Mouse (Mus musculus) forebrain, embryonic 11.5 days (tissue): ENCODE results near the gene Epb41l3. TPM values are rescaled to one million over a fixed set of nuclear protein-coding genes. Genes with fewer than 3 reads are reported as not detected.

ENCODE experiments used
- ATAC-seq: fragments of 200-750 bp; cut with Nextera tagmentation; replicated peaks from 2 replicates; pipeline ENCODE4 v1.8.0; 2017; ENCODE audit warnings: moderate TSS enrichment; ENCODE audit not compliant: low FRiP score
- DNase-seq: peaks from one replicate; pipeline ENCODE4 v3.0.0-alpha.2; 2017; ENCODE audit warnings: low spot score
- H3K27ac ChIP-seq: fragments of 300-500 bp; sonication (generic); 2 replicates; pipeline ENCODE4 v1.5.1; 2014; ENCODE audit warnings: low read depth, low read length
- H3K27me3 ChIP-seq: fragments of 300-500 bp; sonication (generic); 2 replicates; pipeline ENCODE4 v1.6.1; 2014; ENCODE audit warnings: mild to moderate bottlenecking, low read length, mixed read lengths; ENCODE audit not compliant: control insufficient read depth, insufficient read depth
- H3K36me3 ChIP-seq: fragments of 300-500 bp; sonication (generic); 2 replicates; pipeline ENCODE4 v1.6.1; 2014; ENCODE audit warnings: mild to moderate bottlenecking, low read length, moderate library complexity, mixed read lengths; ENCODE audit not compliant: control insufficient read depth, insufficient read depth
- H3K4me1 ChIP-seq: fragments of 300-500 bp; sonication (generic); replicated peaks from 2 replicates; pipeline ENCODE4 v1.6.1; 2014; ENCODE audit warnings: low read length, mixed read lengths; ENCODE audit not compliant: control insufficient read depth, insufficient read depth
- H3K4me2 ChIP-seq: fragments of 300-500 bp; sonication (generic); 2 replicates; pipeline ENCODE4 v1.6.1; 2014; ENCODE audit warnings: low read depth, mild to moderate bottlenecking, low read length, moderate library complexity, mixed read lengths; ENCODE audit not compliant: severe bottlenecking
- H3K4me3 ChIP-seq: fragments of 300-500 bp; sonication (generic); 2 replicates; pipeline ENCODE4 v1.5.1; 2014; ENCODE audit warnings: low read depth, low read length
- H3K9ac ChIP-seq: fragments of 300-500 bp; sonication (generic); 2 replicates; pipeline ENCODE4 v1.6.1; 2014; ENCODE audit warnings: low read length
- H3K9me3 ChIP-seq: fragments of 300-500 bp; sonication (generic); 2 replicates; pipeline ENCODE4 v1.6.1; 2016; ENCODE audit warnings: low read length, mixed read lengths; ENCODE audit not compliant: control insufficient read depth
- WGBS: fragments of 180-500 bp; shearing (Covaris S2); extraction: QIAGEN DNeasy Blood & Tissue Kit; methylation state at CpG from one replicate; pipeline ENCODE4 v1.1.7; 2014; 5-methylcytosine and 5-hydroxymethylcytosine counted together
- polyA plus RNA-seq: library from polyadenylated mRNA; unstranded; fragments of >200 nt; fragmentation: Nextera tagmentation; extraction: Ambion mirVana; gene quantifications from 2 replicates; pipeline ENCODE4 v1.2.1, GENCODE M21; 2014

The Epb41l3 gene
- polyA plus RNA-seq, 1 experiment from 2014 or later: 78.4 TPM

DNA sequence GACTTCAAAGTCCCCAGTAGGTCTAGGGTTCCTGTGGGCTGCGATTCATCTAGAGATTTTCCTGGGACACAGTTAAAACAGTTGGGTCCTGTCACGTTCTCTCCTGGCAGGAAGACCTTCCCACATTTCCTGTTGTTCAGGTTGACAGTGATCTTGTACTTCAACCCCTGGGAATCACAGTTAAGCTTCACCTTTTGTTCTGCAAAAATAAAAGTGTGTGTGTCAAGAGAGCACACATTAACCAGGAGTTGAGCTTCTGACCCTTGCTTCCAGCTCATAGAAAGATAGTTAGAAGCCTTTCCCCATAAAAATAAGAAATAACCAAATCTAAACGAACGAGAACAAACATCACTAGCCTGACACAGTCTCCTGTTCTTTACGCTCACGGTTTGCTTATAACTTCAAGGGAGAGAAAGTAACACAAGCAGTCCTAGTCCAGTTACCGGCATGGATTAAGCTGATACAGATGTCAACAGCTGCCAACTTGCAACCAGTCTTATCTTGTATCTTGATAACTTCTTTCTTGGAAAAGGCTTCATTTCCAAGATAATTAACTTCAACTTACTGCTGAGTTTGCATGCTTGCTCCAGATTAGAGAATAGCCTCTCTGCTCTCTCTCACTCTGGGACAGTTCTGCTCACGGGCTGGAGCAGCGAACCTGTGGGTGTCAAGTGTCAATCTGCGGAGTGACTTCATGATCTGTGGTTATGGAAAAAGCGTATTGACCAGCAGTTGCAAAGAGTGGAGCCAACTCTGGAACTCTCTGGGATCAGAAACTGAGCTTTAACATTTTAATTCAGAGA is 7.3 kb upstream of the Epb41l3 start:
- H3K27me3 ChIP-seq: no peaks in the 10 kb centered on the region
- ATAC-seq (no peak), DNase-seq (no peak)
- H3K4me3 ChIP-seq: no peak overlapping the region
- no peaks in the 10 kb centered on the region for H3K4me1 ChIP-seq
- no peaks in the 10 kb centered on the region for H3K9me3 ChIP-seq
- no peak overlapping the region for H3K9ac ChIP-seq
- no peak overlapping the region for H3K27ac ChIP-seq
- H3K4me2 ChIP-seq: no peak overlapping the region
- WGBS: 79% methylated on average over 11 of the region's 11 CpGs
- H3K36me3 ChIP-seq: no peaks in the 10 kb centered on the region

DNA sequence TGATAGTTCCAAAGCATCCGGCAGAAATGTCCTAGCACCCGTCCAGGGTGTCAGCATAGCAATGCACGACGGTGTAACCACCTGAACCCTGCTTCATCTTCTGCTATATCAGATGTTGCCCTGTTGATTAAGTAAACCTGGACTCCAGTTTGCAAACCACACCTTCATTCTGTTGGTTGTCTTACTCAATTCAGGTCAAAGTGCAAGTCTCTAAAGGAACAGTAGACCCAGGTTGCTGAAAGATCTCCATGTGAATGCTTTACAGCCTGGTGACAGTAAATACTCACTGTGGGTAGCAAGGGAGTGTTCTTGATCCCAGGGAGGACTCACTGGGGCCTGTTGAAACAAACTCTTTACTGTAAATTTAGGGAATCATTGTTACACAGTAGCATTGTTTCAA is 1.4 kb upstream of the Epb41l3 start:
- peaks cover 30% of the 10 kb centered on the region; the same call in 1 of the 2 replicates for H3K27me3 ChIP-seq
- DNase-seq: no peak
- WGBS: 79% methylated on average over 4 of the region's 4 CpGs
- H3K4me3 ChIP-seq: no peak overlapping the region
- no peak overlapping the region for H3K4me2 ChIP-seq
- H3K4me1 ChIP-seq: peaks cover 2% of the 10 kb centered on the region; the same call in 1 of the 2 replicates
- no peaks in the 10 kb centered on the region for H3K36me3 ChIP-seq
- H3K9ac ChIP-seq: no peak overlapping the region
- no peak for ATAC-seq
- no peaks in the 10 kb centered on the region for H3K9me3 ChIP-seq
- no peak overlapping the region for H3K27ac ChIP-seq

DNA sequence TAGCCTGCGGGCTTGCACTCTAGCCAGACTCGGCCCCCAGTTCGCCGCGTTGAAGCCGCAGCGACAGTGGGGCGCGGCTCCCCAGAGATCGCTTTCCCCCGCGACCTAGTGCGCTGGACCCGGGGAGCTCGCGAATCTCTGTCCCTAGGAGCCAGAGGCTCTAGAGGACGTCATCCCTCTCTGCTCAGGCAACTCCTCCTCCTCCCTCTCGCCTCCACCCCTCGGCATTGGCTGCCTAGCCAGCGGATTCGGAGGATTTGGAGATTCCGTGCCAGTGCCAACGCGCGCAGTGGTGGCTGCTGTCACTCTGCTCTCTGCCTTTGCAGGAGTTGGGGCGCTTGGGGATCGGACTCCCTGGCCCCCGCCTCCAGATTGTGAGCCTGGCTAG is 749 bp downstream of the Epb41l3 start:
- Histone ChIP-seq H3K27me3 (peaks cover 30% of the 10 kb centered on the region; the same call in 1 of the 2 replicates), H3K4me1 (peaks cover 2% of the 10 kb centered on the region; the same call in 1 of the 2 replicates), H3K36me3 (no peaks in the 10 kb centered on the region), H3K4me3 (peak overlapping the region; percentile 52), H3K4me2 (peak overlapping the region; percentile 100), H3K27ac (no peak overlapping the region), H3K9ac (peak overlapping the region; percentile 43; the same call in 1 of the 2 replicates), H3K9me3 (no peaks in the 10 kb centered on the region)
- WGBS: under 1% methylated on average over 23 of the region's 28 CpGs
- ATAC-seq (peak; percentile 57), DNase-seq (peak; percentile 73)

DNA sequence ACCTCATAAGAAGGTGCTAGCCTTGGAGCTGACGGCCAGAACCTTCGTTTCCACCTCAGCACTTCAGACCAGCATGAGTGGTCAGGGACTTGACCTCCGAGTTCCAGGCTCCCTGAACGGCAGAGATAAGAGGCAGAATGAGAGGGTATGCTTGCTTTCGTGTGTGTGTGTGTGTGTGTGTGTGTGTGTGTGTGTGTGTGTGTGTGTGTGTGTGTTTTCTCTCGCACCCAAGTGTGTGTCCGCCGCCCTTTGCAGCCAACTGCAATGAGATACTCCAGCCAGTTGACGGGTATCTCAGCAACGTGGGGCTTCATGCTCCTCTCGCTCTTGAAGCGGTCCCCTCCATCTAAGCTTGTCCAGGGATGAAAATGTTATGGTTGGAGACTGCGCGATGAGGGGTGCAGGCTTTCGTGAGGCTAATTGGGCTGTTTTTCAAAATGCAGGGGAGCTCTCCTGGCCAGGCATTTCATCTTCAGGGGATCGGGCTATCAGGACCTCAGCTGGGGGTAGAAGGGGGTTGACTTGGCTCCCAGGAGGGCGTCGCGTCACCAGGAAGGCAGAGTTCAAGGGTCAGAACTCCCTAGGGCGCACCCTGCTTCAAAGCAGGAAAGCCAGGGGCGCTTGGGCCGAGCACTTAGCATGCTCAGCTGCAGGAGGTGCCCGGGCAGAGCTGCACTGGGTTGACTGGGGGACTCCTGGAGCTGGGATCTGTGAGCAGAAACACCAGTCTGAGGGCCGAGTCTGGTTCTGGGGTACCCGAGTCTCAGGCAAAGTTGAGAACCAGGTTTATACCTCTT is 1.5 kb downstream of the Epb41l3 start:
- Histone ChIP-seq H3K36me3 (no peaks in the 10 kb centered on the region), H3K4me1 (peaks cover 2% of the 10 kb centered on the region; the same call in 1 of the 2 replicates), H3K4me3 (peak overlapping the region; percentile 52), H3K9ac (no peak overlapping the region), H3K4me2 (peak overlapping the region; percentile 100), H3K9me3 (no peaks in the 10 kb centered on the region), H3K27ac (no peak overlapping the region), H3K27me3 (peaks cover 30% of the 10 kb centered on the region; the same call in 1 of the 2 replicates)
- no peak for DNase-seq
- no peak for ATAC-seq
- WGBS: 2% methylated on average over 25 of the region's 25 CpGs

DNA sequence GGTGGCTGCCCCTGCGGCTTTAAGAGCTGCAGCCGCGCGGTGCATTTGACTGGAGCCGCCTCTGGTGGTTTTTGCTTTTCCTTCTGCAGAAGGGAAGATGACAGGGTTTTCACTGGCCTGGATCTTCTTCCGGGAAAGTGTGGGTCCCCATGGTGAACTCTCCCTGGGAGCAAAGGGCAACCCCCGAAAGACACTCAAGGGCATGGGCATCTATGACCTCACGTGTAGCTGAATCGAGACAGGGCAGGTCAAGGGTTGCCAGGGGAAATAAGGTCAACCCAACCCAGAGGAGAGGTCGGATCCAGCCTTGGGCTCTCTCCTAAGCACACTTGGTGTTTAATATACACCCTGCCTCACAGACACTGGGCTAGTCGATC is 2.0 kb downstream of the Epb41l3 start:
- DNase-seq (no peak), ATAC-seq (no peak)
- peaks cover 2% of the 10 kb centered on the region; the same call in 1 of the 2 replicates for H3K4me1 ChIP-seq
- no peaks in the 10 kb centered on the region for H3K36me3 ChIP-seq
- peaks cover 30% of the 10 kb centered on the region; the same call in 1 of the 2 replicates for H3K27me3 ChIP-seq
- no peak overlapping the region for H3K27ac ChIP-seq
- no peaks in the 10 kb centered on the region for H3K9me3 ChIP-seq
- no peak overlapping the region for H3K9ac ChIP-seq
- H3K4me3 ChIP-seq: no peak overlapping the region
- 9% methylated on average over 11 of the region's 11 CpGs for whole genome bisulfite sequencing
- H3K4me2 ChIP-seq: no peak overlapping the region

DNA sequence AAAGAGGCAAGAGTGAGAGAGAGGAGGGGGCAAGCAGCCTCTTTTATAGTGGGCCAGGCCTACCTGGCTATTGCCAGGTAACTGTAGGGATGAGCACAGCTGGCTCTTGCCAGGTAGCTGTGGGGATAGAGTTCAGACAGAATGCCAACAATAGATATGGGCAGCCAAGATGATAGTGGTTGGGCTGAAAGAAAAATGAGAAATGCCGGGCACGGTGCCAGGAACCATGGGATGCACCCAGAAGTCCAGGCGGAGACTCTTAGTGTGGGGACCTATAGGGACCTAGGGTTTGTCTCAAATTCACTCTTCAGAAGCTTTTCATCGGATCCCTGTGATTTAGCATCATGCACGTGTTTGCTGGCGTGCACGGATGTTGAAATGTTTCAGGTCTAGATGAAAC is 6.8 kb downstream of the Epb41l3 start:
- DNase-seq (no peak), ATAC-seq (no peak)
- Histone ChIP-seq H3K9ac (no peak overlapping the region), H3K4me1 (no peaks in the 10 kb centered on the region), H3K4me3 (no peak overlapping the region), H3K27me3 (peaks cover 11% of the 10 kb centered on the region; the same call in 1 of the 2 replicates), H3K4me2 (no peak overlapping the region), H3K27ac (no peak overlapping the region), H3K9me3 (no peaks in the 10 kb centered on the region), H3K36me3 (no peaks in the 10 kb centered on the region)
- whole genome bisulfite sequencing: 93% methylated on average over 7 of the region's 7 CpGs

DNA sequence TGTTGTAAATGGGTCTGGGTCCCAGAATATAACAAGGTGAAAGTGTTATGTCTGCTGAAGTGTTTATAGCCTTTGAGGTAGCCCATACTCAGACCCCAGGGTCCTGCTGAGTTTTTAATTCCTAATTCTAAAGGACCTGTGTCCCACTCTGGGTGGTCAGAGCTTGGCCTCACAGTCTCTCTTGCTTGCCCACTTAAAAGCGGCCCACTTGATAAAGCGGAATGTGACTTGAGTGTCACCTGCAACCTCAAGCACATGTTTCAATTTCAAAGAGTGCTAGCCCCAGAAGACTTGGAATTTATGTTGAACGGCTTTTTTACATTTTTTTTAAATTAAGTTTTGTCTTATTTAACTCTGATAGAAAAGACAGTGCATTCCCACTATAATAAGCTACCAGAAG is 16.1 kb downstream of the Epb41l3 start:
- 86% methylated on average over 3 of the region's 3 CpGs for WGBS
- H3K4me1 ChIP-seq: no peaks in the 10 kb centered on the region
- H3K27me3 ChIP-seq: no peaks in the 10 kb centered on the region
- ATAC-seq: no peak
- H3K36me3 ChIP-seq: no peaks in the 10 kb centered on the region
- no peak overlapping the region for H3K27ac ChIP-seq
- DNase-seq: no peak
- H3K9me3 ChIP-seq: no peaks in the 10 kb centered on the region
- H3K9ac ChIP-seq: no peak overlapping the region
- no peak overlapping the region for H3K4me2 ChIP-seq
- H3K4me3 ChIP-seq: no peak overlapping the region

DNA sequence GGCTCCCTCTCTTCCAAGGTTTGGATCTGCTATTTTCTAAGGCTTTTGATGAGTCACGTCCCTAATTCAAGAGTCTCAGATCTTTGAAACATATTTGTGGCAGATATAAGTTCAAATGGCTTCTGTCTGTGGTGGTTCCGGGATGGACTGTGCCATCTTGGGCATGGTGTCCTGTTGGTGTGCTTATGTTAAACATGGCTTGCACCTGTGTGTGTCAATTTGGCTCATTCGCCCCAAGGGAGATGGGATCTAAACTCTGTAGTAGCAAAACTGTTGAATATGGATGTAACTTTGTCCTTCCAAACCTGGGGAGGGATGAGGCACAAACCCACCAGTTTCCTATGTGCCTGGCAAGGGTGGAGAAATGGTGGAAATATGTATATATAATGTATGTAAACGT is 21.6 kb downstream of the Epb41l3 start:
- Histone ChIP-seq H3K27ac (no peak overlapping the region), H3K9me3 (no peaks in the 10 kb centered on the region), H3K36me3 (no peaks in the 10 kb centered on the region), H3K4me3 (no peak overlapping the region), H3K27me3 (no peaks in the 10 kb centered on the region), H3K4me1 (no peaks in the 10 kb centered on the region), H3K4me2 (no peak overlapping the region), H3K9ac (no peak overlapping the region)
- DNase-seq (no peak), ATAC-seq (no peak)
- WGBS: 90% methylated on average over 4 of the region's 4 CpGs
